Mouse (Mus musculus): ENCODE data around the gene Preb. TPM values are rescaled to one million over a fixed set of nuclear protein-coding genes. Genes with fewer than 3 reads are reported as not detected.

The Preb gene
- polyA plus RNA-seq, 1 experiment from 2014 or later, result 135 TPM

DNA sequence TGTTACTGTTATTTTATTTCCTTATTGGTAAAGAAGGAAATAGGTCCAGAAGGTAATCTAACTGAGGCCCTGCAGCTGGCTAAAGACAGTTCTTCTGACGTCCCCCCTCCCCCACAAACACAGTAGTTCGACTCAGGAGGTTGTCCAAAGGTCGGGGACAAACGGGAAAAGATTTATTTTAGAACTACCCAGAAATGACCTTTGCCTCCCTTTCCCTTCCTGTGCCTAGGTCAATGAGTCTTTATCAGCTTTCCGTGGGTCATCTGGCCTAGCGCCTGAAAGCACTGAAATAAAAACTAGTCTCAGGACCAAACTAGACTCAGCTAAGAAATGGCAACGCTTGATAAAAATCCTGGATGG lies 50.9 kb downstream of the Preb start:
- H3K9ac ChIP-seq, result no peak overlapping the region
- H3K4me2 ChIP-seq, result peak overlapping the region; percentile 89; the same call in 1 of the 2 replicates
- H3K36me3 ChIP-seq, result peaks cover 11% of the 10 kb centered on the region; the same call in 1 of the 2 replicates
- peaks cover 51% of the 10 kb centered on the region for H3K4me1 ChIP-seq
- WGBS, result 23% methylated on average over 7 of the region's 7 CpGs
- H3K4me3 ChIP-seq (replicated peaks), result no peak overlapping the region
- no peaks in the 10 kb centered on the region for H3K27me3 ChIP-seq (replicated peaks)
- ATAC-seq (ENCODE audit: insufficient read depth, low FRiP score, low read depth), result no peak
- H3K9me3 ChIP-seq, result no peaks in the 10 kb centered on the region
- peak overlapping the region; percentile 99 for H3K27ac ChIP-seq

DNA sequence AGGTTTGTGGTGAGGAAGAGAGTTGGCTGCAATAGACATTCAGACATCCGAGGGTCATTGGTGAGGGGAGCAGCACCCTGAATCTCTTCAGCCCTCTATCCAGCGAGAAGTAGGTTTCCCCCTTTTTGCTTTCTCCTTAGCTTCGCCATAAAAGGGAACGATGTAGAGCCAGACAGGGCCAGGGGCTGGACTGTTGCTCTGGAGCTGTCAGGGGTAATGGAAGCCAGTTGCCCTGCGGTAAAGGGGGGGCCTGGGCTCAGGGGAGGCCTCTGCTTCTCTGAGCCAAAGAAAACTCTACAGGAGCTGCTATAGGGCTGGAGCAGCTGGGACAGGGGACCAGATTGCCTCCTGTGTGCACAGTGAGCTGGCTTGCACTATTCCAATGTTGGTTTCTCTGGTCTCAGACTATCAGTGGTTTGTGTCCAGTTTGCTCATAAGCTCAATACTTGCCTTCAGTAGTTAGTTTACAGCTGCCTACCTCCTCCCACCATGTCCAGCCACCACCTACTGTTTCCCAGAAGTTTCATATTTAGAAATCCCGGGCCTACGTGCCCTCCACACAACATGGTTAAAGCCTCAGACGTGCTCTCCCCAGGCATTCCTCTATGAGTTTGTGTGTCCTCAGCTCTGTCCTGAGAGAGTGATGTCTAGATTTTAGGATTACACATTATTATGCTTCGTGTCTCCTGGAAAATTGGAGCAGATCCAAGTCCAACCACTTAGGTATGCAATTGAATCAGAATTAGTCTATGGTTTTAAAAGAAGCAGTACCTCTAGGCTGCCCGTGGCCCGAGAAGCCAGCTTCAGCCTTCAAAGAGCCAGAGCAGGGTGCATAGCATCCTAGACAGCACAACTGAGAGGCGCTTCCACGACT lies 51.5 kb downstream of the Preb start:
- H3K36me3 ChIP-seq, result peaks cover 16% of the 10 kb centered on the region; the same call in 1 of the 2 replicates
- H3K9me3 ChIP-seq, result no peaks in the 10 kb centered on the region
- WGBS, result 23% methylated on average over 13 of the region's 13 CpGs
- peak overlapping the region; percentile 99 for H3K27ac ChIP-seq
- peaks cover 51% of the 10 kb centered on the region for H3K4me1 ChIP-seq
- H3K4me3 ChIP-seq (replicated peaks), result peak overlapping the region; percentile 66
- ATAC-seq (ENCODE audit: insufficient read depth, low FRiP score, low read depth), result peak; percentile 57
- H3K4me2 ChIP-seq, result peak overlapping the region; percentile 89
- no peaks in the 10 kb centered on the region for H3K27me3 ChIP-seq (replicated peaks)
- H3K9ac ChIP-seq, result peak overlapping the region; percentile 45; the same call in 1 of the 2 replicates

DNA sequence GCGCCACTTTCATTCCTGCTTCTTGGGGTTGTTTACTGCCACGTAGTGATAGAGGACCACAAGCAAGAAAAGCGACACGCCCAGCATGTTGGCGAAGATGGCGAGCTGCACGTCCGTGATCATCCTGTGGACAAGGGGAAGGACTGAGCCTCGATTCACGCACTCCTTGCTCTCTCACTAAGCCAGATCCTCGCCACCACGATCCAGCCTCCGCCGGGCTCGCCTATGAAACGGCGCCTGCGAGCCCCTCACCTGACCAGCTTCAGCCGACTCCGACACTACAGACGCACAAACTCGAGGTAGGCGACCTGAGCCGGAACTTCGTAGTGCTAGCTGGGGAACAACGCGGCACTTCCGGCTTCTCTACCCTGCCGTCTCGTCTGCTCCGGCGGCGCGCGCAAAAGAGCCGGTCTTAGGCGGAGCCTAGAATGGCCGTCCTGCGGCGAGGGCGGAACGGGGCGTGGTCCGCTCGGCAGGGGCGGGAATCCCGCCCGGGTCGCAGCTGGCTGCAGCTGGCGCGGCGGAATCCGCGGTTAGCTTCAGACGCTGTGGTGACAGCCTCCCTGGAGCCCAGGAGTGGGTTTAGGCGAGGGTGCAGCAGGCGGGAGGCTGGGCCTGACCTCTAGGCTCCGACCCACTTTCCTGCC lies 52.6 kb downstream of the Preb start, which contains the start of gene Ost4:
Gene Ost4 (minus strand): TSS at position 376 of the 647 bp plus-strand sequence.
- H3K9ac ChIP-seq, result peak within 1 kb of the TSS; percentile 59
- H3K9me3 ChIP-seq, result no peaks in the 10 kb centered on the region
- no peaks in the 10 kb centered on the region for H3K27me3 ChIP-seq (replicated peaks)
- H3K27ac ChIP-seq, result peak within 1 kb of the TSS; percentile 99
- peaks cover 16% of the 10 kb centered on the region; the same call in 1 of the 2 replicates for H3K36me3 ChIP-seq
- peak within 1 kb of the TSS; percentile 89 for H3K4me2 ChIP-seq
- ATAC-seq (ENCODE audit: insufficient read depth, low FRiP score, low read depth), result peak; percentile 94
- H3K4me3 ChIP-seq (replicated peaks), result peak within 1 kb of the TSS; percentile 66
- peaks cover 47% of the 10 kb centered on the region for H3K4me1 ChIP-seq
- under 1% methylated on average over 58 of the region's 58 CpGs for WGBS

DNA sequence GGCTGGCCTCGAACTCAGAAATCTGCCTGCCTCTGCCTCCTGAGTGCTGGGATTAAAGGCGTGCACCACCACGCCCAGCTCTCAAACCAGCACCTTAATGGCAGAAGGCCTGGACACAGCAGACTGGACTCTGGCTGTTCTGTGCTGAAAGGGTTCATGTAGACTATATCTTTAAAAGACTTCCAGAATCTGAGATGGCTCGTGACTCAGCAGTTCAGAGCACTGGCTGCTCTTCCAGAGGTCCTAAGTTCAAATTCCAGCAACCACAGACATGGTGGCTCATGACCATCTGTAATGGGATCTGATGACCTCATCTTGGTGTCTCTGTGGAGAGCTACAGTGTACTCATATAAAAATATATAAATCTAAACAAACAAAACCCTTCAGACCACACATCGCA lies 58.3 kb downstream of the Preb start:
- no peaks in the 10 kb centered on the region for H3K9me3 ChIP-seq
- H3K27me3 ChIP-seq (replicated peaks), result no peaks in the 10 kb centered on the region
- no peak for ATAC-seq (ENCODE audit: insufficient read depth, low FRiP score, low read depth)
- no peak overlapping the region for H3K4me2 ChIP-seq
- H3K9ac ChIP-seq, result no peak overlapping the region
- H3K36me3 ChIP-seq, result peaks cover 19% of the 10 kb centered on the region; the same call in 1 of the 2 replicates
- 83% methylated on average over 5 of the region's 5 CpGs for whole genome bisulfite sequencing
- H3K4me3 ChIP-seq (replicated peaks), result no peak overlapping the region
- H3K27ac ChIP-seq, result no peak overlapping the region
- H3K4me1 ChIP-seq, result peaks cover 14% of the 10 kb centered on the region

Other genes with a start within 250 kb of the Preb start
- gene Dpysl5, start 248.8 kb downstream of the Preb start, polyA plus RNA-seq (2015; fragmentation: Nextera tagmentation; extraction: Ambion mirVana), result 6.7 and 7.4 TPM in 2 replicates
- 19.7 and 21.3 TPM in 2 replicates for gene Mapre3, start 145.7 kb downstream of the Preb start, polyA plus RNA-seq (2015; fragmentation: Nextera tagmentation; extraction: Ambion mirVana)
- 86.3 and 94.0 TPM in 2 replicates for gene Tmem214, start 92.3 kb downstream of the Preb start, polyA plus RNA-seq (2015; fragmentation: Nextera tagmentation; extraction: Ambion mirVana)
- gene Agbl5, start 71.7 kb downstream of the Preb start, polyA plus RNA-seq (2015; fragmentation: Nextera tagmentation; extraction: Ambion mirVana), result 15.9 and 23.1 TPM in 2 replicates
- 443 and 450 TPM in 2 replicates for gene Ost4, start 52.6 kb downstream of the Preb start, polyA plus RNA-seq (2015; fragmentation: Nextera tagmentation; extraction: Ambion mirVana)
- 252 and 255 TPM in 2 replicates for gene Emilin1, start 47.0 kb downstream of the Preb start, polyA plus RNA-seq (2015; fragmentation: Nextera tagmentation; extraction: Ambion mirVana)
- 21.0 and 25.5 TPM in 2 replicates for gene Khk, start 38.9 kb downstream of the Preb start, polyA plus RNA-seq (2015; fragmentation: Nextera tagmentation; extraction: Ambion mirVana)
- 11.7 and 14.8 TPM in 2 replicates for gene Cgref1, start 14.8 kb downstream of the Preb start, polyA plus RNA-seq (2015; fragmentation: Nextera tagmentation; extraction: Ambion mirVana)
- 0.74 and 1.0 TPM in 2 replicates for gene Tcf23, start 8.3 kb upstream of the Preb start, polyA plus RNA-seq (2015; fragmentation: Nextera tagmentation; extraction: Ambion mirVana)
- gene Atraid, start 88.0 kb upstream of the Preb start, polyA plus RNA-seq (2015; fragmentation: Nextera tagmentation; extraction: Ambion mirVana), result 151 and 157 TPM in 2 replicates
- gene Slc5a6, start 88.6 kb upstream of the Preb start, polyA plus RNA-seq (2015; fragmentation: Nextera tagmentation; extraction: Ambion mirVana), result 8.9 and 10.4 TPM in 2 replicates
- 23.0 and 26.7 TPM in 2 replicates for gene Cad, start 94.4 kb upstream of the Preb start, polyA plus RNA-seq (2015; fragmentation: Nextera tagmentation; extraction: Ambion mirVana)
- not detected in 2 replicates for gene Dnajc5g, start 145.9 kb upstream of the Preb start, polyA plus RNA-seq (2015; fragmentation: Nextera tagmentation; extraction: Ambion mirVana)
- 0.26 and 0.37 TPM in 2 replicates for gene Slc30a3, start 147.9 kb upstream of the Preb start, polyA plus RNA-seq (2015; fragmentation: Nextera tagmentation; extraction: Ambion mirVana)
- gene Trim54, start 156.4 kb upstream of the Preb start, polyA plus RNA-seq (2015; fragmentation: Nextera tagmentation; extraction: Ambion mirVana), result 0.62 TPM in 1 of 2 replicates, not detected in the other
- gene Ucn, start 178.5 kb upstream of the Preb start, polyA plus RNA-seq (2015; fragmentation: Nextera tagmentation; extraction: Ambion mirVana), result not detected in 2 replicates
- gene Mpv17, start 193.9 kb upstream of the Preb start, polyA plus RNA-seq (2015; fragmentation: Nextera tagmentation; extraction: Ambion mirVana), result 58.8 and 63.0 TPM in 2 replicates
- 0.68 and 1.8 TPM in 2 replicates for gene Gm29609, start 219.6 kb upstream of the Preb start, polyA plus RNA-seq (2015; fragmentation: Nextera tagmentation; extraction: Ambion mirVana)
- gene Gtf3c2, start 219.8 kb upstream of the Preb start, polyA plus RNA-seq (2015; fragmentation: Nextera tagmentation; extraction: Ambion mirVana), result 53.4 and 69.6 TPM in 2 replicates
- 115 and 132 TPM in 2 replicates for gene Snx17, start 232.9 kb upstream of the Preb start, polyA plus RNA-seq (2015; fragmentation: Nextera tagmentation; extraction: Ambion mirVana)
- gene Eif2b4, start 233.1 kb upstream of the Preb start, polyA plus RNA-seq (2015; fragmentation: Nextera tagmentation; extraction: Ambion mirVana), result 60.3 and 68.3 TPM in 2 replicates
- 8.6 and 9.8 TPM in 2 replicates for gene Zfp513, start 241.9 kb upstream of the Preb start, polyA plus RNA-seq (2015; fragmentation: Nextera tagmentation; extraction: Ambion mirVana)

Data from stomach, embryonic 15.5 days (tissue).